Mouse (Mus musculus) lung, embryonic 15.5 days (tissue): Measurements from ENCODE around the gene Sema6b. TPM values are rescaled to one million over a fixed set of nuclear protein-coding genes. Genes with fewer than 3 reads are reported as not detected.
A peak's percentile ranks its signal among the peaks of the same experiment; 100 is the strongest.

ENCODE experiments used
- ATAC-seq: fragments of 200-750 bp; cut with Nextera tagmentation; 2 replicates; pipeline ENCODE4 v1.8.0; 2017; ENCODE audit warnings: moderate number of reproducible peaks, borderline replicate concordance; ENCODE audit not compliant: low FRiP score, low TSS enrichment; ENCODE audit errors: extremely low read depth
- H3K27ac ChIP-seq: fragments of 300-500 bp; sonication (generic); 2 replicates; pipeline ENCODE4 v1.5.1; 2015; ENCODE audit warnings: moderate library complexity, mild to moderate bottlenecking, inconsistent platforms
- H3K27me3 ChIP-seq: fragments of 300-500 bp; sonication (generic); 2 replicates; pipeline ENCODE4 v1.6.1; 2015; ENCODE audit warnings: inconsistent platforms
- H3K36me3 ChIP-seq: fragments of 300-500 bp; sonication (generic); 2 replicates; pipeline ENCODE4 v1.6.1; 2015; ENCODE audit warnings: inconsistent platforms
- H3K4me1 ChIP-seq: fragments of 300-500 bp; sonication (generic); 2 replicates; pipeline ENCODE4 v1.6.1; 2015; ENCODE audit warnings: inconsistent platforms
- H3K4me2 ChIP-seq: fragments of 300-500 bp; sonication (generic); 2 replicates; pipeline ENCODE4 v1.6.1; 2015; ENCODE audit warnings: inconsistent platforms, mild to moderate bottlenecking, moderate library complexity
- H3K4me3 ChIP-seq: fragments of 300-500 bp; sonication (generic); 2 replicates; pipeline ENCODE4 v1.5.1; 2015; ENCODE audit warnings: mild to moderate bottlenecking, inconsistent platforms
- H3K9ac ChIP-seq: fragments of 300-500 bp; sonication (generic); 2 replicates; pipeline ENCODE4 v1.6.1; 2015; ENCODE audit warnings: inconsistent platforms
- H3K9me3 ChIP-seq: fragments of 300-500 bp; sonication (generic); 2 replicates; pipeline ENCODE4 v1.6.1; 2016; ENCODE audit warnings: inconsistent platforms
- WGBS: fragments of 180-500 bp; shearing (Covaris S2); methylation state at CpG from one replicate; pipeline ENCODE4 v1.1.7; 2015; 5-methylcytosine and 5-hydroxymethylcytosine counted together
- polyA plus RNA-seq: library from polyadenylated mRNA; unstranded; fragments of >200 nt; fragmentation: Nextera tagmentation; extraction: Ambion mirVana; gene quantifications from 2 replicates; pipeline ENCODE4 v1.2.1, GENCODE M21; 2015

Gene Sema6b
- polyA plus RNA-seq, 1 experiment from 2014 or later = 2.1 TPM

- H3K4me1 ChIP-seq = peaks cover 11% of the 10 kb centered on the region
- H3K9me3 ChIP-seq = peaks cover 8% of the 10 kb centered on the region; the same call in 1 of the 2 replicates
- WGBS = 84% methylated on average over 4 of the region's 4 CpGs
- no peak overlapping the region for H3K9ac ChIP-seq
- peaks cover 52% of the 10 kb centered on the region for H3K27me3 ChIP-seq
- no peak overlapping the region for H3K4me3 ChIP-seq
- ATAC-seq = no peak
- H3K27ac ChIP-seq = no peak overlapping the region
- no peak overlapping the region for H3K4me2 ChIP-seq
- H3K36me3 ChIP-seq = no peaks in the 10 kb centered on the region
These were observed 14.9 kb downstream of the Sema6b start for GRCm38 (mm10) chr17:56125276-56125630.

DNA sequence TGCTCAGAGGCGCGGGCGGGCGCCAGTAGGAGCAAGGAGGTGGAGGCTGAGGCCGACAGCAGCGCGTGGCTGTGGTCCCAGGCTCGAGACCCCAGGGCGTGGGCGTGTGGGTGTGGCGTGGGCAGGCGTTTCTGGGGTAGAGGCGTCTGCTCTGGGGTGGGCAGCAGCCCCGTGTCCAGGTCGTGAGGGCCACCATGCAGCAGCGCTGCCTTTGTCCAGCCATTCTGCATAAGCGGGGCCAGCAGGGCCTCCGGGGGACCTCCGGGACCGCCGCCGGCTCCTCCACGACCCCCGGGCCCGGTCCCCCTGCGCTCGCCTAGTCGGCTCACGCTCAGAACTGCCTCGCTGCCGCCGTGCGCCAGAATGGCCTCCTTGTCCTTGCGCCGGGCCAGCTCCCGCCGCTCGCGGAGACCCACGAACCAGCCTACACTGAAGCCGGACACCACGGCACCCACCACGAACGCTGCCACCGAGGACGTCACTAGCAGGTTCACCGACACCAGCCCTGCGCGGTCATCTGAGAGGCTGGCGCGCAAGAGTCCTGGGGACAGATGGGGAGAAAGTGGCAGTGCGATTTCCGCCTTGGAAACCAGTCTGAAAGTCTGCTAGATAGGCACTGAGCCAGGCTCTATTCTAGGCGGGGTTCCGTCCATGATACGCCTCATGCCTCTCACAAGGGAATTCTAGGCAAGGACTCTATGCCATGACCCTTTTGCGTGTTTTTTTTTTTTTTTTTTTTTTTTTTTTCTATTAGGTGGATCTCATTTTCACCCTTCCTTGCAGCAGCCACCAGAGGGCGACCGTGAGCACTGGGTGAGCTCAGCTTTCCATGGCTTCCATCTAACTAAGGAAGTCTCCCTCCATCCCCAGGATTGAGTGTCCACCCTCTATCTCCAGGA, 15.5 kb downstream of the Sema6b start:
- WGBS = 10% methylated on average over 58 of the region's 59 CpGs
- Histone ChIP-seq H3K27me3 (peaks cover 58% of the 10 kb centered on the region), H3K4me1 (peaks cover 17% of the 10 kb centered on the region), H3K9me3 (peaks cover 8% of the 10 kb centered on the region; the same call in 1 of the 2 replicates), H3K4me3 (peak overlapping the region; percentile 38), H3K9ac (peak overlapping the region; percentile 25), H3K27ac (no peak overlapping the region), H3K36me3 (no peaks in the 10 kb centered on the region), H3K4me2 (peak overlapping the region; percentile 71)
- 0 out of 2 replicates have a peak, but pooled peaks have one; percentile 25 for ATAC-seq

DNA sequence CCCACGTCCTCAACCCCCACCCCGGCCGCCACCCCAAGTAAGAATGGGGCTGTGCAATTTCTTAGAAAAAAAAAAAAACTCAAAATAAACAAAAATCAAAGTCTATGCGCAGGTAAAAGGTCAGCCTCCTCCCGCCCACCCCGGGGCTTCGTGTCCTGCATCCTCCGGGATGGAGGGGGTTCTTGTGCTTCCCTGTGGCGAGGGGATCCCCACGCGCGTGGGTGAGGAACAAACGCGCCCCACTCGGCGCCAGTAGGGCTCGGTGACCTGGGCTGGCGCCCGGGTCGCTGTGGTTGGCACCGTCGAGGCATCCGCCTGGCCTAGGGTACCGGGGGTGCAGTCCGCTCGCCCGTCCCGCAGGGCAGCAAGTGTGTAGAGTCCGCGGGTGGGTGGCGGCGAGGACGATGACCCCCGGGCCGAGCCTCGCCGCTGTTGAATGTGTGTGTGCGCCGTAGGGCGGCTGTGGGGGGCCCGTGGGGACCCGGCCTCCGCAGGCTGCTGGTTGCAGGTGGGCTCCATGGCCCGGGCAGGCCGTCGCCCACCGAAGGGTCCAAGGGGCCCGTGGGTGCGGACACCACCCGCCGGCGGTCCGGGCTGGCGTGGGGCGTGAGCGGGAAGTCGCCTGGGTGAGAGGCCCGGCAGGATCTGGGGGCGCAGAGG, 16.3 kb downstream of the Sema6b start:
- WGBS = 32% methylated on average over 59 of the region's 59 CpGs
- Histone ChIP-seq H3K36me3 (no peaks in the 10 kb centered on the region), H3K9ac (0 out of 2 replicates have a peak overlapping the region, but pooled peaks have one; percentile 25), H3K27me3 (peaks cover 66% of the 10 kb centered on the region), H3K4me3 (peak overlapping the region; percentile 38), H3K4me2 (peak overlapping the region; percentile 71), H3K4me1 (peaks cover 19% of the 10 kb centered on the region), H3K27ac (no peak overlapping the region), H3K9me3 (peaks cover 8% of the 10 kb centered on the region; the same call in 1 of the 2 replicates)
- 0 out of 2 replicates have a peak, but pooled peaks have one; percentile 5 for ATAC-seq

- no peak for ATAC-seq
- H3K27me3 ChIP-seq = peaks cover 73% of the 10 kb centered on the region
- 87% methylated on average over 12 of the region's 12 CpGs for WGBS
- peaks cover 19% of the 10 kb centered on the region for H3K4me1 ChIP-seq
- no peak overlapping the region for H3K4me2 ChIP-seq
- no peak overlapping the region for H3K27ac ChIP-seq
- no peak overlapping the region for H3K4me3 ChIP-seq
- no peak overlapping the region for H3K9ac ChIP-seq
- H3K36me3 ChIP-seq = no peaks in the 10 kb centered on the region
- H3K9me3 ChIP-seq = peaks cover 8% of the 10 kb centered on the region; the same call in 1 of the 2 replicates
These were observed 17.0 kb downstream of the Sema6b start for GRCm38 (mm10) chr17:56123161-56123560.

GRCm38 (mm10) chr17:56121826-56122225, 18.3 kb downstream of the Sema6b start, which contains the start of gene Lrg1:
Gene Lrg1 (minus strand): TSS chr17:56122001.
- 35% methylated on average over 2 of the region's 2 CpGs for WGBS
- no peak within 1 kb of the TSS for H3K9ac ChIP-seq
- no peak within 1 kb of the TSS for H3K4me3 ChIP-seq
- ATAC-seq = no peak
- H3K27ac ChIP-seq = no peak within 1 kb of the TSS
- peaks cover 25% of the 10 kb centered on the region for H3K4me1 ChIP-seq
- no peak within 1 kb of the TSS for H3K4me2 ChIP-seq
- H3K27me3 ChIP-seq = peaks cover 82% of the 10 kb centered on the region
- peaks cover 8% of the 10 kb centered on the region; the same call in 1 of the 2 replicates for H3K9me3 ChIP-seq
- no peaks in the 10 kb centered on the region for H3K36me3 ChIP-seq

- Histone ChIP-seq H3K27me3 (peaks cover 84% of the 10 kb centered on the region), H3K4me1 (peaks cover 25% of the 10 kb centered on the region), H3K9me3 (peaks cover 8% of the 10 kb centered on the region; the same call in 1 of the 2 replicates), H3K27ac (no peak overlapping the region), H3K4me3 (0 out of 2 replicates have a peak overlapping the region, but pooled peaks have one; percentile 6), H3K9ac (no peak overlapping the region), H3K4me2 (peak overlapping the region; percentile 18), H3K36me3 (no peaks in the 10 kb centered on the region)
- ATAC-seq = no peak
- 3% methylated on average over 66 of the region's 66 CpGs for WGBS
These were observed 19.9 kb downstream of the Sema6b start for GRCm38 (mm10) chr17:56119981-56120880.

- no peak overlapping the region for H3K9ac ChIP-seq
- H3K4me3 ChIP-seq = 0 out of 2 replicates have a peak overlapping the region, but pooled peaks have one; percentile 6
- no peak for ATAC-seq
These were observed 20.7 kb downstream of the Sema6b start for GRCm38 (mm10) chr17:56119431-56119830.

GRCm38 (mm10) chr17:56117251-56117710, 22.9 kb downstream of the Sema6b start, which contains the start of gene Plin5:
Gene Plin5 (minus strand): TSS chr17:56117596.
- Histone ChIP-seq H3K4me1 (peaks cover 16% of the 10 kb centered on the region), H3K9me3 (peaks cover 2% of the 10 kb centered on the region; the same call in 1 of the 2 replicates), H3K27ac (no peak within 1 kb of the TSS), H3K27me3 (peaks cover 58% of the 10 kb centered on the region), H3K36me3 (no peaks in the 10 kb centered on the region), H3K9ac (no peak within 1 kb of the TSS), H3K4me3 (peak within 1 kb of the TSS; percentile 34), H3K4me2 (peak within 1 kb of the TSS; percentile 69)
- 1% methylated on average over 27 of the region's 27 CpGs for WGBS
- ATAC-seq = peak; percentile 59

More at GRCm38 (mm10) chr17:56119431-56119830, 20.7 kb downstream of the Sema6b start:
- peaks cover 78% of the 10 kb centered on the region for H3K27me3 ChIP-seq
- 35% methylated on average over 12 of the region's 12 CpGs for WGBS
- no peak overlapping the region for H3K27ac ChIP-seq
- no peaks in the 10 kb centered on the region for H3K36me3 ChIP-seq
- peak overlapping the region; percentile 18 for H3K4me2 ChIP-seq
- peaks cover 21% of the 10 kb centered on the region for H3K4me1 ChIP-seq
- peaks cover 8% of the 10 kb centered on the region; the same call in 1 of the 2 replicates for H3K9me3 ChIP-seq

GRCm38 (mm10) chr17:56116193-56116592, 23.9 kb downstream of the Sema6b start:
- Histone ChIP-seq H3K4me2 (no peak overlapping the region), H3K9ac (no peak overlapping the region), H3K27ac (no peak overlapping the region), H3K36me3 (no peaks in the 10 kb centered on the region), H3K27me3 (peaks cover 47% of the 10 kb centered on the region), H3K4me3 (no peak overlapping the region), H3K9me3 (no peaks in the 10 kb centered on the region), H3K4me1 (peaks cover 16% of the 10 kb centered on the region)
- 76% methylated on average over 10 of the region's 10 CpGs for WGBS
- ATAC-seq = no peak

DNA sequence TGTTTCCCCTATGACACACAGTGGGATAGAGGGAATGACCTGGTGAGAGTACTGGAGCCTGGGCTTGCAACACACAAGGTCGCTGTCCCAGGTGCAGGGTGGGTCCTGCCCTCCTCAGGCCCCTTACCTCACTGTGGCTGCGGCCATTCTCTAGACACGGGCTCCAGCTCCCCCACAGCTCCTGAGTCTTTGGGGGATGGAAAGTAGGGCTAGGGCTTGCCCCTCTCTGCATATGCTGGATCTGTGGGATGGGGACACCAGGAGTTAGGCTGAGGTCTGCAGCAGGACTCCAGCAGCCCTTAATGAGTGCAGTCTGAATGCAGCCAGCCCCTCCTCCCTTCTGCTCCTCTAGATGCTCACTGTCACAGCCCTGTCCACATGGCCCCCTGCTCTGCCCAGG, 27.4 kb downstream of the Sema6b start:
- Histone ChIP-seq H3K4me3 (no peak overlapping the region), H3K9me3 (no peaks in the 10 kb centered on the region), H3K4me1 (peaks cover 5% of the 10 kb centered on the region; the same call in 1 of the 2 replicates), H3K36me3 (no peaks in the 10 kb centered on the region), H3K4me2 (no peak overlapping the region), H3K27ac (no peak overlapping the region), H3K9ac (no peak overlapping the region), H3K27me3 (peaks cover 15% of the 10 kb centered on the region)
- ATAC-seq = no peak
- 80% methylated on average over 3 of the region's 3 CpGs for WGBS

DNA sequence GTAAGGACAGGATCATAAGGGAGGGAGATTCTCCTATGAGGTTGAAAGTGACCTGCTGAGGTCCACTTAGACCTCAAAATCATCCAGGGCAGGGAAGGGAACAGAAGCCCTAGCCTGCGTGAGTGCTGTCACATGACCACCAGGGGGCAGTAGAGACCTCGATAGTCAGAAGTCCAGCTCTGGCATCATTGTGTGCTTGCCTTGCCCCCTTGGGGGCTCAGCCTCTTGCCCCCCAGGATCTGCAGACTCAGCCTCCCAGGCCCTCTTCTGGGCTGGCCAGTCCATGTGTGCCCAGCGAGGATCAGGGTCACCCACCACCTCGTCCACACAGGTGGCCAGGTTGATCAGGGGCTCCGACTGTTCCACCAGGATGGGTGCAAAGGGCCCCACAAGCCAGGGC, 28.3 kb downstream of the Sema6b start:
- H3K36me3 ChIP-seq = no peaks in the 10 kb centered on the region
- H3K9ac ChIP-seq = no peak overlapping the region
- no peaks in the 10 kb centered on the region for H3K9me3 ChIP-seq
- ATAC-seq = no peak
- H3K4me2 ChIP-seq = no peak overlapping the region
- no peak overlapping the region for H3K27ac ChIP-seq
- 47% methylated on average over 5 of the region's 5 CpGs for WGBS
- peaks cover 7% of the 10 kb centered on the region for H3K27me3 ChIP-seq
- no peak overlapping the region for H3K4me3 ChIP-seq
- H3K4me1 ChIP-seq = no peaks in the 10 kb centered on the region
